Mouse (Mus musculus) midbrain, embryonic 15.5 days (tissue): Measurements from ENCODE around the gene Gtf2ird2. TPM values are rescaled to one million over a fixed set of nuclear protein-coding genes. Genes with fewer than 3 reads are reported as not detected.

Experiments used
- polyA plus RNA-seq: library from polyadenylated mRNA; unstranded; fragments of >200 nt; fragmentation: Nextera tagmentation; extraction: Ambion mirVana; gene quantifications from 2 replicates; pipeline ENCODE4 v1.2.1, GENCODE M21; 2015

Gtf2ird2 gene
- polyA plus RNA-seq, 1 experiment from 2014 or later: 17.9 TPM

Other genes starting within 250 kb of the Gtf2ird2 start
- gene Castor2, start 84.3 kb upstream of the Gtf2ird2 start, polyA plus RNA-seq: 31.7 and 33.1 TPM in 2 replicates
- gene Rcc1l, start 7.2 kb upstream of the Gtf2ird2 start, polyA plus RNA-seq: 19.8 and 24.0 TPM in 2 replicates
- 3.3 and 3.4 TPM in 2 replicates for gene Ncf1, start 45.6 kb downstream of the Gtf2ird2 start, polyA plus RNA-seq
- gene Gtf2i, start 130.7 kb downstream of the Gtf2ird2 start, polyA plus RNA-seq: 142 and 149 TPM in 2 replicates